Mouse (Mus musculus) right cerebral cortex, postnatal 14 days (tissue): ENCODE results near the gene Lyg2.

Experiments
- DNase-seq: peaks from one replicate; pipeline ENCODE4 v3.0.0; 2022

The Lyg2 gene

DNA sequence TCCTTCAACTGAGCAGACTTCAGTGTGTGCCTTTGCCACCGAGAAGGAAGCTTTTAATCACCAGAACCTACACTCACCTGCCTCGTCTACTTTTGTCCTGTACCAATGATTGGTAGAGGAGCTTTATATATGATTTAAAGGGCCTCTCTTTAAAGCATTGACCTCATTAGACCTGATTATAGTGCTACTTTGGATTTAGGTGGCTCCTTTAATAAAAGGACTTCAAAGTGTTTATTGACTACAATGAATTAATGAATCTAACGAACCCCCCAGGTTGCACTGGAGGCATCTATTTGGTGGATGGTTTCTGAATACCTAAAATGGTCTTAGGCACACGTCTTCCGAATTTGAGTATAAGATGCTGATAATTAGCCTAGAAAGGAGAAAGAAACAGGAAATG lies at the start of gene Lyg2:
Gene Lyg2, minus strand, starts transcription at position 101 of the 400 bp plus-strand sequence.
- DNase-seq = no peak

DNA sequence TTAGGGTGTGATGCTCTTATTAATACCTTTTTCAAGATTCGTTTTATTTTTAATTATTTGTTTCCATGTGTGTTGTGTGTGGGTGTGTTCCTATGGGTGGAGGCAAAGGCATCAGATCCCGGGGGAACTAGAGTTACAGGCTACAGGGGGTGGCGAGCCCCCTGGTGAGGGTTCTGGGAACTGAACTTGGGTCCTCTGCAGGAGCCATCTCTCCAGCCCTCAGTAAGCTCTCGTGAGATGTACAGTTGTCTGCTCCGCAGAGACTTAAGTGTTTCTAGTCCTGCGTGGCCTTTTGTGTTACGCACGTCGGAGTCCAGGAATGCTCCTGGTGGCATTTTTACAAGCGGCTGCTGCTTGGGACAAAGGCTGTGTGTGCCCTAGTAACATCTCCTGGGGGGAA lies 49.3 kb upstream of the Lyg2 start:
- DNase-seq = no peak

DNA sequence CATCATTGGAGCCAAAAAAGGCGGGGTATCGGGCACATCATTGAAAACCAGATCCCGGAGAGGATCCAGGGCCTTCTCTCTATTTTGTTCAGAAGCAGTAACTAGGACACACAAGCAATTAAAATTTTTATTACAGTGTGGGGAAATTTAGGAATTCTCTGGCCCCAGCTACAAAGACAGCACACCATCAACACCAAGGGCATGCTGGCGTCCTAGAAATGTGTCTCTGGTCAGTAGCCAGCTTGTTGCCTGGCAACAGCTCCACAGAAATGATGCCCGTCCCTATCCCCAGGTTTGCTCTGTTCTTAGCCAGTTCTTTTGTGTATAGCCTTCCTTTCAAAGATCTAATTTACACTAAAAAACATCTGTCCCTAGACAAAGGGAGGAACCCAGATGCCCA lies 43.2 kb upstream of the Lyg2 start:
- DNase-seq = peak; percentile 25

DNA sequence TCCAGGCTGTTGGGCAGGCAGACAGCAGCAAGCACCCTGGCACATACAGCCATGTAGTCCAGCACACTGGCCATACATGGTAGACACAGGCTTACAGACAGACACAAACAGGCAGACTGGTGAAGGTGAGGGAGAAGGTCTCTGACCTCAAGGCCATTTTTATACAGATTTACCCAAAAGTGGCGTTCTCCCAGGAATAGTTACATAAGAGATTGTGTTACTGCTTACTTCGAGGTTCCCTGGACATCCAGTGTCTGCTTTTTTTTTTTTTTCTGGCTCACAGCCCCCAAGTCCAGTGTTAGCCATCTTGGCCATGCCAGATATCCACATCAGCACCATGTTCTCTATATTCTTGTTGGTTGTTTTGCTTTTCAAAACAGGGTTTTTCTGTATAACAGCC lies 42.2 kb upstream of the Lyg2 start:
- DNase-seq = no peak

DNA sequence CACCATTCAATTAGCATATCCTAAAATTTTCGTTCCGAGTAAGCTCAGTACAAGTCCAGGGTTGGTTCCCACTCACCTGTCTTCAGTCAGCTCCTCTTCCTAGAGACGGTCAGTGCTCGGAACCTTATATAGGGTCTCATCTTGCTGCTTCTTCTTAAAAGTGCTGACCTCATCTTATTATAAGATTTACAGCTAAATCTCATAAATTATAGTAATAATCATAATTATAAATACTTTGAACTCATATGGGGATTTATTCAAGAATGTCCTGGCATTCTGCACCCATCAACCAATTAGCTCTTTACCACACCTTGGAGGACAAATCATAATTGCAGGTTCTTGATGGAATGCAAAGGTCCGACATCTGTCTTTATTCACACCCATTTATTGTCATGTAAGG lies 41.4 kb upstream of the Lyg2 start, which contains the start of gene Lyg1:
Gene Lyg1, minus strand, starts transcription at position 101 of the 400 bp plus-strand sequence.
- DNase-seq = no peak

DNA sequence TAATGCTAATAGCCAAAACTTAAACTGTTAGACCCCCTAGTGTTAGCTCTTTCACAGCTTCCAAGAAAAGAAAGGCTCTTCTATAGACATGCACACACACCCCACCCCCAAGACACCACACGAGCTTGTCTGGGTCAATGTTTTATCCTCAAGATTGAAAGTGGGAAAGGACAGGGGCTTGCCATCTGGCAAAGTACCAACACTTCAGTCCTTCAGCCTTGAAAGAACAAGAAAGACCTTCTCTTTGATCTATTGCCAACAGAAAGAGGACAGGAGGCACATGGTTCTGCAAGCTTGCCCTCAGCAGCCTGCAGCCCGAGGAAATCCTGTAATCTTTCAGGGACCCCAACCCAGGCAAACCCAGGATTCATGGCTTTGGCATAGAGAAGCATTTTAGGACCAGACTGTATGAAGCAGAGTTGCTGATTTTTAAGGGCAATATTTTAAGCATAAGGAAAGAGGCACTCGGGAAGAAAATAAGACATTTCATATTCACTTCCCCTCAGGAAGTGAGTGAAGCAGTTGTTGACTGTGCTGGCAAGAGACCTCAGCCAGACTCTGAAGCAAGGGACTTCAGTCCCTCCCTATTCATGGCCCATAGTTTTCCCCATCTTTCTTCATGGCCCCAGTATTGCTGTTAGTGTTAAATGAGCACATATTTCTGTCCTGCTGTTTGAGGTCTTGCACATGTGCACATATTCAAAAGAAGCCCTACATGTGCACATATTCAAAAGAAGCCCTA lies 40.6 kb upstream of the Lyg2 start:
- DNase-seq = no peak

DNA sequence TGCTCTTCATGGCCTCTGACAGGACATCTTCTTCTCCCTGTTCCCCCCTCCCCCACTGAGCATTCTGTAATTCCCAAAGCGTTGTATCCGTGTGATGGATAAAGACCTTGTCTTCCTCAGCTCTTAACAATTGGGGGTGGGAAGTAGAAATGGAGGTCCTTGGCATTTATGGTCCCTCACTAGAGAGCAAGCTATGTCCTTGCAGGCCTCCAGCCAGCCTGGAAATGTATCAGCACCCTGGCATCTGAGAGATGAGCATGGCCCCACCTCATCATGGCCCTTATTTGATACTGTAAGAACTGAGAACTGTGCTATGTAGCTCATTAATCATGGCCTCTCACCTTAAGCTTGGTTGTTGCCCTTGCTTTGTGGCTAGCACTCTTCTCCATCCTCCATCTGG lies 39.0 kb upstream of the Lyg2 start:
- DNase-seq = no peak

DNA sequence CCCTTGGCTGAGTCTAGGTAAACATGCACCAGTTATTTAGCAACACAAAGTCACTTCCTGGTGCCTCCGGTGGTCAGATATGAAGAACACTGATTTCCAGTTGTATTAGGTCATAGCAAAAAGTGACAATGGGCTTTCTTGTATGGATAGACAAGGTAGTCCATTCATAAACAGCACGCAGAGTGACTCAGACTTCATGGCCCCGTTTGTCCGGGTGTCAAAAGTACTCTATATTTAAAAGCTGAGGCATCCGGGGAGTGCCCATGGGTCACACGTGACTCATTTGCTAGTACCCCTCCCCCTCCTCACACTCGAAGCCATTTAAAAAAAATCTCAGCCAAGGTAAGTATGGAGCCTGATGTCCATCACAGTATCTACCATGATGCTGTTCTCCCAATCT lies 38.5 kb upstream of the Lyg2 start:
- no peak for DNase-seq

DNA sequence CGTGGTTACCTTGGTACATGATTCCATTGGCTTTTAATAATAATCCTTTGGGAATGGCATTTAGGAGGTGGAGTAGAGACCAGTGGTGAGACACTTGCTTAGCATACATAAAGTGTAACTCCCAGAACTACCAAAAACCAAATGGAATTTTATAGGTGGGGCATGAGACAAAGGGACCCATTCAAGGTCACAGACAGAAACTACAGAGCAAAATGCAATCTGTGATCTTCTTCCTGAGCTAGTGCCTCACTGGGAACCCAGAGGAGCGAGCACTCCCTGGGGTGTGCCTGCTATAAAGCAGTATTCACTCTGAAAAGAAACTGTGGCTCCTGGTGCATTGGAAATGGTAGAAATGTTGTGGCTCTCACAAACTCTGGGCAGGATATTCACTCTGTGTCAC lies 32.6 kb upstream of the Lyg2 start:
- DNase-seq = no peak

DNA sequence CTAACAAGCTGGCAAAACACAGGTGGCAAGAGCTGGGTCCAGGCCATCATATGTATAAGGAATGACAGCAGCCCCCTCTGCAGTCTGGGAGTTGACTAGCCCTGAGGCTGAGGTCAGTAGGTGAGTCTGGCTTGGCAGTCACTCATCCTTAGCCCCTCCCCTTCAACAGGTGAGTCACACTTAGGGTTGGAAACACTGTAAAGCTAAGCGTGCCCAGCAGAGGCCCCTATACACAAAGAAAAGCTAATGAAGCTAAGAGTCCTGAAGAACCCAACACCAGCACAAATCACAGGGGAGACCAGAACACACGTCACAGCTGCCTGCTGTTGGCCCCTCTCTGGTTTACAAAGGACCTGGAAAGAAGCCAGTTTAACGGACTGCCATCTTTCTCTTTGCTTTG lies 15.5 kb upstream of the Lyg2 start:
- no peak for DNase-seq

DNA sequence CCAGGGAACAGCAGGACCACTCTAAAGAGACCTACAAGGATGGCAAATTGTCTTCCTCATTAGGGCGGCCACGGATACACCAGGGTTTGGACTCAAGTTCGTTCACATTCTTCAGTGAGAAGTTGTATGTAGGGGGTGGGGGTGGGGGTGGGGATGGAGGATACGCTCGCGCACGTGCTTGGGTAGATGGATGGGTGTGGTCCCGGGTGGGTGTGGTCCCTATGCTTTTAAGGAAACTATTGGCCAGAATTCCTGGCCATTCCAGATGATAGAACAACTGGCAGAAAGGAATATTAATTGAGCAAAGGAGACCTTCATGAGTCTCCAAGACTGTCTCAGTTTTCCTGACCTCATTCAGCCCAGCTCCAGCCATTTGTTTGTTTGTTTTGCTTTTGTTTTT lies 9.7 kb upstream of the Lyg2 start:
- DNase-seq = no peak

DNA sequence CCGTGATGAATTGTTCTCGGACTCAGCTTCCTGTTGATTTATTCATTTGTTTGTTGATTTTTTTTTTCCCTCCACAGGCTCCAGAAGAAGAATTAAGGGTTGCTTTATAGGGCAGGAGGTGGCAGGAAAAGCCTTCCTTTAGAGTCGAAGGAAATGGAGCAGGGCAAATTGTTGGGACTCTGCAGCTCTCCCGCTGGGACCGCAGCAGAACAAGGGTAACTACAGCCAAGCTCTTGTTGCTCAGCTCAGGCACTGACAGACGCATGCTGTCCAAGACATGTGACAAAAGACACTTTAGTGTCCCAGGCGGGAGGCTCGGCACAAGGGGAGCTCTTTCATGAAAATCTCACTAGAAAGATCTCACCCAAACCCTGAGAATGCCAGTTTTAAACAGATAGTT lies 6.2 kb upstream of the Lyg2 start:
- DNase-seq = no peak

DNA sequence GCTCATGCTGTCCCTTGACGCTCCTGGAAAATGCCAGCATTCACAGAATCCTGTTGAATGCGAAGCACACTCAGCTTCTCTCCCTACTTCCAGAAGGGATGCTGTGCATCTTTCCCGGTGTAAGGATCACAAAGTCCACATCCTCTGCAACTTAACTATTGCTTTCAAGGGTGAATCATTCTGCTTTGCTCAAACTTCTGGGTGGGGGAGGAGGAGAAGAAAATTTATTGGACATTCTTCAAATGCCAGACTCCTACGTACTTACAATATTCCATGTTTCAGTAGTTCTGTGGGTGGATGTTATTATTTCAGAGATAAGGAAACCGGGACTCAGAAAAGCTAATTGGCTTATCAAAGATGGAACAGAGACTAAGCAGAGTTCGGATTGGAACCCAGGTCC lies 1.8 kb upstream of the Lyg2 start:
- no peak for DNase-seq

DNA sequence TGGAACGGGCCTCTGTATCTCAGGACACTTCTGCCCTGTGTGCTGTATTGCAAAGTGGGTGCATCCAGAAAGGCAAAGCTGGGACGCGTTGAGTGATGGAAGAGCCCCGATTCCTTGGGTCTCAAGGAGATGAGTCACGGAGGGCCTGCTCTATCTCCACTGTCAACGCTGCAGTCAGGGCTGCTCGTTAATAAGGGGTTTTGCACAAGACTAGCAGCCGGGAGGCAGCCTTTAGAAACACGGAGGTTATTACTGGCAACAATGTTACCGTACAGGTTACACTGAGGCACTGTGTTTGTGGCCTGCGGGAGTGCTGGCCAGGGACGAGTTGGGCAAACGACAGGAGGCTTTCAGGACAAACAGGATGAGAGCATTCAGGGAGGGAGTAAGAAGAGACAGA lies 1.4 kb upstream of the Lyg2 start:
- no peak for DNase-seq

DNA sequence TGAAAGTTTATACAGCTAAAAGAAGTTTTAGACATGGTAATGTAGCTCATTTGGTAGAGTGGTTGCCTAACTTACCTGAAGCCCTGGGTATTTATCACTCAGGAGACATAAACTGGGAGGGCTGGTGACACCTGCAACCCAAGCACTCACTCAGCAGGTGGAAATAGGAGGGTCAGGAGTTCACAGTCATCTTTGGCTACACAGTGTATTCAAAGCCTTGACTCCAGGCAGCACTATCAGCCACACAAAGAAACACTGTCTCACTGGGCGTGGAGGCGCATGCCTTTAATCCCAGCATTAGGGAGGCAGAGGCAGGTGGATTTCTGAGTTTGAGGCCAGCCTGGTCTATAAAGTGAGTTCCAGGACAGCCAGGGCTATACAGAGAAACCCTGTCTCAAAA lies 3.5 kb downstream of the Lyg2 start:
- no peak for DNase-seq

DNA sequence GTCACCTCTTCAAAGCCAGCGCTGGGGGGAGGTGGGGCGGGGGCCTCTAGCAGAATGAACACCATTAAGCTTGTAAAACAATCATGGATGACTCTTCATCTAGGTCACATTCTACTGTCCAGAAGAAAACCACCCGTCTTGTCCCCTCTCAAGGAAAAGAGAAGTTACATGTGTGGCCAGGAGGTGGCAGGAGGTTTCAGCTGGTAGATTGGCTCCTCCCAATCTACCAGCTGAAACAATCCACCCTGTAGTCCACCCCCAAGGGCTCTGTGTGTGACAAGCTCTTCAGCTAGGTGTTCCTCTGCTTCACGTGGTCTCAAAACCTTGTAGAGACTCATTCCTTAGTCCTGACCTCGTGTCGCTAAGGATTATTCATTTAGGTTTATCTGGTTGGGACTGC lies 13.1 kb downstream of the Lyg2 start:
- DNase-seq = peak; percentile 17

DNA sequence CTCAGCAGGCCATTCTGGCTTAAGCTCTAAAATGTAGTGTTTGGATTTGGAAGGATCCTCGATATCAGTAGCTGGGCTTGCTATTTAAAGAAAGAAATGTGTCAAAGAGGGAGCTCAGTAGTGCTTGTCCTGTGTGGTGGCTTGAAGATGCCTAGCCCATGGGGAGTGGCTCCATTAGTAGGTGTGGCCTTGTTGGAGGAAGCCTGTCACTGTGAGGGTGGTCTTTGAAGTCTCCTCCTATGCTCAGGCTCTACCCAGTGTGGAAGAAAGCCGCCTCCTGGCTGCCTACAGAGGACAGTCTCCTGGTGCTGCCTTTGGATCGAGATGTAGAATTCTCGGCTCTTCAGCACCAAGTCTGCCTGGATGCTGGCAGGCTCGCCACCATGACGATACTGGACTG lies 16.0 kb downstream of the Lyg2 start:
- DNase-seq = no peak

DNA sequence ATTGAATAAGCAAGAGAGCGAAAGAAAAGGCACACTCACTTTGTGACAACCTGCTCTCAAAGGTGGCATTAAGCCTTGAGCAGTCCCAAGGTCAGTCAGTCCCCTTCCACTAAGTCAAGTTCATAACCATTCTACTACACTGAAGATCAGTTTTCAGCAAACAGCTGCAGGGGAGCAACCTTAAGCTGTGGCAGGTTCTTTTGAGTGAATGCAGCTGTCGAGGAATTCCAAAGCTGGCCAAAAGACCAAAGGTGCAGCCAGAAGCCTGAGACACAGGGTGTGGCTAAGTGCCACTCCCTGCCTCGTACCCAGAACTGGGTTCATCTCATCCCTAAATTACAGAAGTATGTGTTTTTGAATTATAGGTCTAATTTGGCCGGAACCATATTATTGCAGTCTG lies 16.5 kb downstream of the Lyg2 start:
- no peak for DNase-seq

DNA sequence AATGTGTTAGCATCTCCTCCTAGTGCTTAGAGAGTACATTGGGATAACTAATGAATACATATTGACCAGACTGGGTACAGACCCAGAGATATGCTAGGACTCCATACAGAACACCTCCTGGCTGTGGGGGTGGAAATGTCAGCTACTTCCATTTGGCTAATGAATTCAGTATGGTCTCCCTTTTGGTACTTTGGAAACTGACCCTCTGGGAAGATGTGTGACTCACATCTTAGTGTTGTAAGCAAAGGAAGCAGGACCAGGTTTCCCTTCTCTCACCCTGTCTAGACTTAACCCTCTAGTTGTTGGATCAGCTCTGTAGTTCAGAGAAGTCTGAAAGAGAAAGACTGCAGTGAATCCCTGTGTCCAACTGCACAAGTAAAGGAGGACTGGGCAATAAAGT lies 21.7 kb downstream of the Lyg2 start:
- DNase-seq = no peak

DNA sequence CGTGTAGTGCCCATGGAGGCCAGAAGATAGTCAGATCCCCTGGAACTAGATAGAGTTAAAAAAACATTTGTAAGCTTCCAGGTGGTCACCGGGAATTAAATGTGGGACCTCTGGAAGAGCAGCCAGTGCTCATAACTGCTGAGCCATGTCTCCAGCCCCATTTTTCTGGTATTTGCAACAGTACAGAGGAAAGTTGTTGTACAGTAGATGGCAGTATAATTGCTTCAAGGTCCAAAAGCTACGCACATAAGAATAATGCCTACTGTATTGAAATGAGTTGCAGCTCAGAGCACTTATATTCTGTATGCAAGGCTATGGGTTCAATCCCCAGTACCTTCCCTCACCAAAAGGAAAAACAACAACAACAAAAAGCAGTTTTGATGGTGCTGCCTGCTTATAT lies 24.9 kb downstream of the Lyg2 start:
- DNase-seq = no peak

DNA sequence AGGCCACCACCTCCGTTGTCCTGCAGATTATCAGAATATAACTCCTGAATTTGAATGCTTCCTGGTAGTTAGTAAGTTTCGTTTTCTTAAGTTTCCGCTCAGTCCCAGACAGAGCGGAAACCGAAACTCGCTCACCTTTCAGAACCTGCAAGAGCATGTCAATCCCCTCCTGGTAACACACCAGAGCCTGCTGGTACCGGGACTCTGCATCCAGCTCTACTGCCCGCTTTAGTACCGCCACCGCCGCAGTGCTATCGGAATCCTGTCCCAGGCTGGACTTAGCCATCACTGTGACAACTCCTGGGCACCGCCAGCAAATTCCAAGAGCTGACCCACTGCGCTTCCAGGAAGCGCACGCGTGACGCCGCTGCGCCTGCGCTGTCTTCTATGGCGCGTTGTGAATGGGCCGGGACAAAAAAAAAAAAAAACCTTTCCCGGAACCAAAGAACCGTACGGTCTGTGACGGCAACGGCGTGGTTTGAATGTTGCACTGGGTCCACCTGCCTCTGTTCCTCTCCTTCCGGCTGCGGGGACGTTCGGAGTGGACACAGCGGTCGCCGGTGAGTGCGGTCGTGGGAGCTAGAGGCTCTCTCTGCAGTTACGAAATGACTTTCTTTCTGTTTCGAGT lies 26.2 kb downstream of the Lyg2 start, which contains the start of the genes Mitd1 and Mrpl30:
Gene Mitd1, minus strand, starts transcription at position 387 of the 628 bp plus-strand sequence.
Gene Mrpl30, plus strand, starts transcription at position 453 of the 628 bp plus-strand sequence.
- peak; percentile 90 for DNase-seq

DNA sequence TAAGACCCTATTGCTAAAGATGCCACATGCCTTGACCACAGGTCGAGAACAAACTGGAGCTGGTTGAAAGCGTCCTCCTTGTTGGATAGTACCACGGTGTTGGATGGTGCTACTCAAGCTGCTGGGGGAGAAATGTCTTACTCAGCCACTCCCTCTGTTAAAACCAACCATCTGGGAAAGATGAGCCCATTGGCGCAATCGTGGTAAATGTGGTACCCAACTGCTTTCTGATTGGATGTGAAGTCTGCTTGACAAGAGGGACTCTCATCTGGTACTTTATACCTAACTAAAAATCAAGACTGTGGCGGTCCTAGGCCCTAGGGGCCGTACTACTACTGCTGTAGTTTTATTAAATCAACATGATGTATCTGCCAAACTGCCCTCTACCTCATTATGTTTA lies 27.1 kb downstream of the Lyg2 start:
- DNase-seq = no peak

DNA sequence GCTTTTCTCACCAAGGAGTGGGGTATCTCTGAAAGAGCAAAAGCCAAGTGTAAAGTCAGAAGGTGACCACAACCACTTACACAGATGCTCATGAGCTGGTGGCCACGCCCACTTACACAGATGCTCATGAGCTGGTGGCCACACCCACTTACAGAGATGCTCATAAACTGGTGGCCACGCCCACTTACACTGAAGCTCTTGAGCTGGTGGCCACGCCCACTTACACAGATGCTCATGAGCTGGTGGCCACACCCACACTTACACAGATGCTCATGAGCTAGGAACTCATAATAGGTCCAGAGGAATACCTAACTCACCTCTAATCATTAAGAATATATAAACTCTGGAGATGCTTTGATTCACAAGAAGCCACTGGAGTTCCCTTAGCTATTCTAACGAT lies 31.8 kb downstream of the Lyg2 start:
- no peak for DNase-seq

DNA sequence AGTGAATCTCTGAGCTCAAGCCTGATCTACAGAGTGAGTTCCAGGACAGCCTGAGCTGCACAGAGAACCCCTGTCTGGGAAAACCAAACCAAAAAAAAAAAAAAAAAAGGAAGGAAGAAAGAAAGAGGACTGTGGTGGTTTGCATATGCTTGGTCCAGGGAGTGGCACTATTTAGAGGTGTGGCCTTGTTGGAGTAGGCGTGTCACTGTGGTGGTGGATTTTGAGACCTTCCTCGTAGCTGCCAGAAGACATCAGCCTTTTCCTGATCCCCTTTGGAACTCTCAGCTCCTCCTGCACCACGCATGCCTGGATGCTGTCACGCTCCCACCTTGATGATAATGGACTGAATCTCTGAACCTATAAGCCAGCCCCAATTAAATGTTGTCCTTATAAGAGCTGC lies 32.9 kb downstream of the Lyg2 start:
- DNase-seq = no peak
